Mouse (Mus musculus) brain, embryonic 14.5 days (tissue): ENCODE measurements at regions not wholly inside any gene's neighbourhood (a gene's known extent, or its start where the extent isn't known, plus 50 kb on each side); places are given as distances from the start of the nearest gene placed in this dataset.

ENCODE experiments used
- DNase-seq: peaks from one replicate; pipeline ENCODE4 v3.0.0-alpha.2; 2011; ENCODE audit warnings: low read depth
- CTCF ChIP-seq: fragments of 200-500 bp; IDR thresholded peaks from 2 replicates; pipeline ENCODE4 v1.5.1; 2012; ENCODE audit warnings: inconsistent platforms, mild to moderate bottlenecking, moderate library complexity, borderline replicate concordance; ENCODE audit not compliant: insufficient read depth, insufficient read length; ENCODE audit errors: extremely low read depth
- POLR2A ChIP-seq: fragments of 200-500 bp; IDR thresholded peaks from 2 replicates; pipeline ENCODE4 v1.6.1; 2012; ENCODE audit warnings: mild to moderate bottlenecking, inconsistent platforms, borderline replicate concordance; ENCODE audit not compliant: poor library complexity, insufficient read depth, insufficient read length, severe bottlenecking; ENCODE audit errors: extremely low read depth

GRCm38 (mm10) chr11:8377301-8377700 lies 287.0 kb downstream of the Tns3 start:
- TF ChIP-seq CTCF (no peak), POLR2A (no peak)
- no peak for DNase-seq

GRCm38 (mm10) chr11:8365545-8365944 lies 298.8 kb downstream of the Tns3 start:
- DNase-seq, result no peak
- TF ChIP-seq CTCF, result no peak
- TF ChIP-seq POLR2A, result no peak

GRCm38 (mm10) chr11:8364703-8365433 lies 299.5 kb downstream of the Tns3 start:
- no peak for DNase-seq
- TF ChIP-seq POLR2A, result no peak

- DNase-seq, result no peak
- TF ChIP-seq POLR2A (no peak), CTCF (no peak)
Measured at GRCm38 (mm10) chr11:8344938-8345337, 319.4 kb downstream of the Tns3 start.

DNA sequence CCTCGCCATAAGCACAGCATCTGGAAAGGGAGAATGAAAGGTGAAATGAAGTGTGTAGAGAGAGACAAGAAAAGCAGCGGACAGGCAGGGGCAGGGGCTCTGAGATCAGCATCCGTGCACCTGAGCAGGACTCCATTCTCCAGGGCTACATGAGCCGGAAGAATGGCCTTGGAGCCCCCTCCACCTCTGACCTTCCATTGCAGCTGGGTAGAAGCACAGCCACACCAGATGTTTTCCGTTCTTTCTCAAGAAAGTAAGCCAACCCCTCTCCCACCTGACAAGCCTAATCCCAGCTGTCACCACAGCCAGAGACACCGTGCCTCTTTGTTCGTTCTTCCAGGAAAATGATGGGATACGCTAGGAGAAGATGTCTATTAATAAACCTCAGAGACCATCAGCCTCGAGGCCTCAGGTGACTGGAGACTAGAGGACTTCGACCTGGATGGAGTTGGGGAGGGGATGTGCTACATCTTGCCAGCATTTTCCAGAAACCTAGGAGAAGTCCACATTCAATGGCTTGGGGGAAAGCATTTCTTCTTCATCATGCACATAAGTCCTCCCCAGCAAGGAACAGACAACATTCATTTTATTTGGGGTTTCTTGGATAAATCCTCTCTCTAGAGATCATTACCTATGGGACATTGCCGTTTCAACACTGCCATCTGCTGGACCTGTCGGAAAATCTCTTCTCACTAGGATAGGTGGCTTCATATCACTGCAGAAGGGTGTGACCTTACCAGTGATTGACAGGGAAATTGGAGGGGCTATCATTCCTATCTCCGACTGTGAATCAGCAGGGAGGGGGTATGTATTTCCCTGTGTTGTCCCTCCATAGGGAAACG lies 361.8 kb downstream of the Tns3 start:
- peak; percentile 81 for DNase-seq
- TF ChIP-seq POLR2A (no peak), CTCF (peak; percentile 69)

DNA sequence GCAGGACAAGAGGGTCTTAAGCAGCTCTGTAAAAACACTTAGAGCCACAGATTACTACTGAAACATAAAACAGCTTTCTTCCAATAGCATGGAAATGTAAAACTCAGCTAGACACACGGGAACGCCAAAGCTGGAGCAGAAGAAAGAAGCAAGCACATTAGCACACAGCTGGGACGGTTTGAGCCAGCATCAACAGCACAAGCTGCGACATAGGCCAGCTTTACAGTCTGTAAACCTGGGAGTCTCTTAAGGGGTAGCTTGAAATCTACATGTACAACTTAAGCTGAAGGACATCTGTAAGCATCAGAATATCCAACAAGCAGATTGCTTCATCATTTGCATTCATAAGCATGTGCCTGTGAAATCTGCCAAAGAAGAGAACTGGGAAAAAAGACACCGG lies 366.9 kb downstream of the Tns3 start:
- peak; percentile 13 for DNase-seq

DNA sequence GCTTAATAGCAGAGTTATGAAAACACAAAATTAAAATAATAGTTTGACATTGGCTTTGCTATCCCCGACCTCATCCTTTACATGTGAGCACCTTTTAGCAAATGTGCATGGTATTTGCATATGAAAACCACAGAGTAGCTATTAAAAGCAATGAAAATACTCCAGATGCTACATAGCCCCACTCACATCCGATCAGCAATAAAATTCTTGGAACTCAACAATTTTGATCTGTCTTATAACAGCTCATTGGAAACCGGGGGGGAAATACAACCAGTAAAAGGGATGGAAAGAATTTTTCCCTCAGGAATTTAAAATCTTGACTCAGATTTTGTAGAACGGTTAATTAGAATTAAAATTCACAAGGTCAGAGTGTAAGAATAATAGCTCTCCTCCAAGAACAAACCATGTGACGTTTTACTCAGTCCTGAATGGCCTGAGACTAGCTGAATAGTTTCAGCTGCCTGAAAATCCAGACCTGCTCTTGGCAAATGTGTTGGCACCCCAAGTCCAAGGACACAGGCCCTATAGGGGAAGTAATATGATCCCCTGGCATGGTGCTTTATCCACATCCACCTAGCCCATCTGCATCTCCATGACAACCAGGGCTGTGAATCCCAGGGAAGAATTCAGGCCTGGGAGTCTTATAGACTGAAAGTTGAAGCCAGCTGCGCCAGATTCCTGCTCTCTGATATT lies 370.9 kb downstream of the Tns3 start:
- peak; percentile 79 for DNase-seq
- TF ChIP-seq CTCF, result no peak
- no peak for TF ChIP-seq POLR2A

More for the DNA sequence above, 366.9 kb downstream of the Tns3 start:
- TF ChIP-seq CTCF (no peak), POLR2A (no peak)

- no peak for DNase-seq
- TF ChIP-seq CTCF (no peak), POLR2A (no peak)
Measured at GRCm38 (mm10) chr11:8285271-8285670, 379.1 kb downstream of the Tns3 start.

DNA sequence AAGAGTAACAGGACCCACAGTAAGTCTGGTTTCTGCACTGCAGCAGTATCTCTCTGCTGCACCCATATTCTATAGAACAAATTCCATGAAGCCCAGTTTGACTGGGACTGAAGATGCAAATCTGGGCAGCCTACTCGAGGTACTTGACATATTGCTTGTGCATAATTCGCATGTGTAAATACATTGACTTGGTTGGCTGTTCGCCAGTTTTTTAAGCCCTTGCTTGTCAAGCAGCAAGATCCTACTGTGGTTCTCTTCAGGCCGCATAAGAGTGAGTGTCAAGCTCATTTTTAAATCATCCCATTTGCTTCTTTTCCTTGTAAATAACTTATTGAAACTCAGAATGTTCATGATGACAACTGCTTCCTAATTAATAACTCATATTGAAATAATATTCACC lies 389.1 kb downstream of the Tns3 start:
- no peak for TF ChIP-seq CTCF
- peak; percentile 59 for DNase-seq

- DNase-seq, result no peak
- TF ChIP-seq POLR2A (no peak), CTCF (no peak)
Measured at GRCm38 (mm10) chr11:8269171-8269570, 395.2 kb downstream of the Tns3 start.

- peak; percentile 61 for DNase-seq
- TF ChIP-seq POLR2A (no peak), CTCF (no peak)
Measured at GRCm38 (mm10) chr11:8254036-8254435, 410.3 kb downstream of the Tns3 start.
